Mouse (Mus musculus) C2C12 (cell line): ENCODE results near the gene Cpsf4l. TPM values are rescaled to one million over a fixed set of nuclear protein-coding genes. Genes with fewer than 3 reads are reported as not detected.
A peak's percentile ranks its signal among the peaks of the same experiment; 100 is the strongest.

Experiments
- H3K27me3 ChIP-seq: one replicate; pipeline ENCODE4 v1.6.1; 2011; ENCODE audit not compliant: control insufficient read depth, insufficient read depth, insufficient read length
- H3K36me3 ChIP-seq: one replicate; pipeline ENCODE4 v1.6.1; 2011; ENCODE audit not compliant: control insufficient read depth, insufficient read depth
- H3K4me3 ChIP-seq: one replicate; pipeline ENCODE4 v1.5.1; 2011; ENCODE audit warnings: mild to moderate bottlenecking, control low read depth; ENCODE audit not compliant: poor library complexity, insufficient read depth, severe bottlenecking
- H3K79me2 ChIP-seq: one replicate; pipeline ENCODE4 v1.6.1; 2011; ENCODE audit not compliant: control insufficient read depth, insufficient read depth
- H3K79me3 ChIP-seq: one replicate; pipeline ENCODE4 v1.6.1; 2011; ENCODE audit warnings: low read depth, control low read depth
- H3ac ChIP-seq: one replicate; pipeline ENCODE3; 2011; ENCODE audit warnings: low read depth; ENCODE audit not compliant: control insufficient read depth, insufficient read length
- CEBPB ChIP-seq: IDR thresholded peaks from one replicate; pipeline ENCODE4 v1.6.1; 2011; ENCODE audit warnings: low read depth, mild to moderate bottlenecking, control low read depth, moderate library complexity
- CTCF ChIP-seq: IDR thresholded peaks from one replicate; pipeline ENCODE4 v1.5.1; 2011; ENCODE audit not compliant: control insufficient read depth, insufficient read depth, insufficient read length
- FOSL1 ChIP-seq: IDR thresholded peaks from one replicate; pipeline ENCODE4 v1.8.0; 2011; ENCODE audit warnings: mild to moderate bottlenecking, low read length; ENCODE audit not compliant: poor library complexity, insufficient read depth, severe bottlenecking
- MAX ChIP-seq: IDR thresholded peaks from one replicate; pipeline ENCODE4 v1.6.1; 2011; ENCODE audit warnings: mild to moderate bottlenecking, control low read depth
- MYOD1 ChIP-seq: IDR thresholded peaks from one replicate; pipeline ENCODE4 v1.6.1; 2011; ENCODE audit warnings: low read depth; ENCODE audit not compliant: control insufficient read depth, insufficient read length
- MYOG ChIP-seq: IDR thresholded peaks from one replicate; pipeline ENCODE4 v1.6.1; 2011; ENCODE audit not compliant: control insufficient read depth, insufficient read length; ENCODE audit errors: extremely low read depth
- USF1 ChIP-seq: IDR thresholded peaks from one replicate; pipeline ENCODE4 v1.6.1; 2011; ENCODE audit warnings: low read depth, mild to moderate bottlenecking, control low read depth, moderate library complexity
- polyA plus RNA-seq: library from polyadenylated mRNA; unstranded; fragments of >200 nt; fragmentation: generic; extraction: Trizol; gene quantifications from one replicate; pipeline ENCODE4 v1.2.1, GENCODE M21; 2012; ENCODE audit warnings: missing spikeins

Cpsf4l gene
- polyA plus RNA-seq, 1 experiment: not detected

- no peak overlapping the region for H3ac ChIP-seq
- no peaks in the 10 kb centered on the region for H3K27me3 ChIP-seq
- peaks cover 5% of the 10 kb centered on the region for H3K79me2 ChIP-seq
- H3K79me3 ChIP-seq: peaks cover 8% of the 10 kb centered on the region
- no peak overlapping the region for H3K4me3 ChIP-seq
- H3K36me3 ChIP-seq: peaks cover 45% of the 10 kb centered on the region
- no peak for TF ChIP-seq MAX
- TF ChIP-seq MYOG: no peak
- no peak for TF ChIP-seq CEBPB
- no peak for TF ChIP-seq USF1
- no peak for TF ChIP-seq CTCF
- no peak for TF ChIP-seq FOSL1
- TF ChIP-seq MYOD1: no peak
These were observed 18.0 kb downstream of the Cpsf4l start for GRCm38 (mm10) chr11:113691851-113692250.

DNA sequence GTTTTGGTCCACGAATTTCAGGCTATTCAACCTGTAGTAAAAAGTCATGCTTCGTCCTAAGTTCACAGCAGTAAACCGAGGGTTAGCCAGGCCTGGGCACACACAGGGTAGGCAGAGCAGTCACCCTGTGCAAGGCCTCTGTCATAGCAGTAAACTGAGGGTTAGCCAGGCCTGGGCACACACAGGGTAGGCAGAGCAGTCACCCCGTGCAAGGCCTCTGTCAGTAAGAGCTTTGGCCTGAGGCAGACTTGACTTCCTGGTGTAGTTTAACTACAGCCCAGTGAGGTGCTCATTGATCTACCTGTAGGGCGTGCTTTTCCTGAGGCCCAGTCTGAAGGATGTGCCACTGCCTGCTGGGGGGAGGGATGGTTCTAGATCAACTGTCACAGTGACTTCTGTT, 18.5 kb downstream of the Cpsf4l start:
- Histone ChIP-seq H3K27me3 (no peaks in the 10 kb centered on the region), H3K79me2 (peaks cover 10% of the 10 kb centered on the region), H3ac (no peak overlapping the region), H3K4me3 (no peak overlapping the region), H3K36me3 (peaks cover 45% of the 10 kb centered on the region), H3K79me3 (peaks cover 11% of the 10 kb centered on the region)
- TF ChIP-seq MAX: no peak
- no peak for TF ChIP-seq FOSL1
- TF ChIP-seq MYOG: no peak
- no peak for TF ChIP-seq MYOD1
- TF ChIP-seq CEBPB: no peak
- no peak for TF ChIP-seq CTCF
- TF ChIP-seq USF1: no peak

DNA sequence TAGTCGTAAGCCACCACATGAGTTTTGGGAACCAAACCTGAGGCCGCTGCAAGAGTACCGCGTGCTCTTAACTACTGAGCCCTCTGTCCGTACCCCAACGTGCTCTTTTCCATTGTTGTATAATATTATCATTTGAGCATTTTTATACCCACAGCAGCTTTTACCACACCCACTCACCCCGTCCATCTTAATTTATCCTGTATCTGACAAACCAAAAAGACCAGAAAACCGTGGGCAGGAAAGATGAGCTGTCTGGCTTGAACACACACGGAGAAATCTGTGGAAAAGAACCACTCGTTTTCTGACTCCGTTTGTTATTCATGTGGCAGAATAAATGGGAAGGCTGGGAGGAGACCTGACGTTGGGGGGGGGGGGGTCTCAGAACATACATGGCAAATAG, 19.3 kb downstream of the Cpsf4l start:
- peaks cover 18% of the 10 kb centered on the region for H3K79me2 ChIP-seq
- peaks cover 14% of the 10 kb centered on the region for H3K79me3 ChIP-seq
- TF ChIP-seq CEBPB (no peak), CTCF (no peak)
- no peak overlapping the region for H3K4me3 ChIP-seq
- no peaks in the 10 kb centered on the region for H3K27me3 ChIP-seq
- H3K36me3 ChIP-seq: peaks cover 45% of the 10 kb centered on the region
- H3ac ChIP-seq: no peak overlapping the region

- no peak overlapping the region for H3ac ChIP-seq
- H3K36me3 ChIP-seq: peaks cover 28% of the 10 kb centered on the region
- peaks cover 48% of the 10 kb centered on the region for H3K79me2 ChIP-seq
- H3K4me3 ChIP-seq: no peak overlapping the region
- peaks cover 40% of the 10 kb centered on the region for H3K79me3 ChIP-seq
- TF ChIP-seq USF1 (peak; percentile 16), MYOD1 (no peak)
- H3K27me3 ChIP-seq: no peaks in the 10 kb centered on the region
These were observed 22.8 kb downstream of the Cpsf4l start for GRCm38 (mm10) chr11:113687031-113687430.

DNA sequence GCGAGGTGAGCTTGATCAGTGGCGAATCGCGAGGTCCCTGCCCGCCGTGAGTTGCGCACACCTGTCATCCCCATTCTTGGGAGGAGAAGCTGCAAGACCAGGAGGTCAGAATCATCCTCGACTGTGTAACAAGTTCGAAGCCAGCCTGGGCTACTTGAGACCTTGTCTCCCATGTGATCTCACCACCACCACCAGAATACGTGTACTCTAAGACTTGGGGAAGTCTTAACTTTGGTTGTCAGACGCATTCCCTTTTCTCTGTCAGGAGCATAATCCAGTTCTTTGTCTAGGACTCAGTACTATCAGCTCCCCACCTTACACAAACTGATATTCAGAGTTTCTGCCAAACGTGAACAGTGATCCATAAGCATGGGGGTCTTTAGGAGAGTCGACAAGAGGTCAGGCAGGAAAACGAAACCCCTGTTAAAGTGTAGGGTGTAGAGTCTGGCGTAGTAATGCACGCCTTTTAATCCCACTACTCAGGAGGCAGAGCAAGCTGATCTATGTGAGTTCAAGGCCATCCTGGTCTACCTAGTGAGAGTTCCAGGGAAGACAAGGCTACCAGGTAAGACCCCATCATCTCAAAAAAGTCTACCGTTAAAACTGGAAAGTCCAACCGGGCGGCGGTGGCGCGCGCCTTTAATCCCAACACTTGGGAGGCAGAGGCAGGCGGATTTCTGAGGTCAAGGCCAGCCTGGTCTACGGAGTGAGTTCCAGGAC, 24.9 kb downstream of the Cpsf4l start:
- Histone ChIP-seq H3K36me3 (peaks cover 30% of the 10 kb centered on the region), H3K27me3 (no peaks in the 10 kb centered on the region), H3ac (peak overlapping the region; percentile 86), H3K79me3 (peaks cover 60% of the 10 kb centered on the region), H3K4me3 (peak overlapping the region; percentile 98), H3K79me2 (peaks cover 70% of the 10 kb centered on the region)
- TF ChIP-seq MYOG (no peak), FOSL1 (no peak), MAX (no peak), MYOD1 (no peak), CEBPB (no peak), CTCF (no peak), USF1 (no peak)

GRCm38 (mm10) chr11:113683957-113684706, 25.7 kb downstream of the Cpsf4l start, which contains the start of the genes Fam104a and D11Wsu47e:
Fam104a (minus strand) TSS chr11:113684155.
D11Wsu47e (plus strand) TSS chr11:113684412.
- Histone ChIP-seq H3ac (peak within 1 kb of the TSS; percentile 97), H3K4me3 (peak within 1 kb of the TSS; percentile 98), H3K27me3 (no peaks in the 10 kb centered on the region), H3K36me3 (peaks cover 32% of the 10 kb centered on the region), H3K79me3 (peaks cover 67% of the 10 kb centered on the region), H3K79me2 (peaks cover 77% of the 10 kb centered on the region)
- TF ChIP-seq MAX (peak; percentile 97), MYOG (no peak)
